Mouse (Mus musculus): Measurements from ENCODE around the gene Ntmt1. TPM values are rescaled to one million over a fixed set of nuclear protein-coding genes. Genes with fewer than 3 reads are reported as not detected.

Gene Ntmt1
- polyA plus RNA-seq, 1 experiment from 2014 or later: 126 TPM

- Histone ChIP-seq H3K4me1 (peaks cover 28% of the 10 kb centered on the region), H3K36me3 (no peaks in the 10 kb centered on the region), H3K27me3 (ENCODE audit: low read depth, poor library complexity, severe bottlenecking) (peaks cover 35% of the 10 kb centered on the region), H3K27ac (replicated peaks) (no peak overlapping the region), H3K4me3 (no peak overlapping the region), H3K9me3 (replicated peaks) (no peaks in the 10 kb centered on the region)
- DNase-seq (ENCODE audit: low spot score): no peak
- WGBS: 88% methylated on average over 9 of the region's 9 CpGs
These were observed 55.9 kb downstream of the Ntmt1 start for GRCm38 (mm10) chr2:30863574-30863973.

DNA sequence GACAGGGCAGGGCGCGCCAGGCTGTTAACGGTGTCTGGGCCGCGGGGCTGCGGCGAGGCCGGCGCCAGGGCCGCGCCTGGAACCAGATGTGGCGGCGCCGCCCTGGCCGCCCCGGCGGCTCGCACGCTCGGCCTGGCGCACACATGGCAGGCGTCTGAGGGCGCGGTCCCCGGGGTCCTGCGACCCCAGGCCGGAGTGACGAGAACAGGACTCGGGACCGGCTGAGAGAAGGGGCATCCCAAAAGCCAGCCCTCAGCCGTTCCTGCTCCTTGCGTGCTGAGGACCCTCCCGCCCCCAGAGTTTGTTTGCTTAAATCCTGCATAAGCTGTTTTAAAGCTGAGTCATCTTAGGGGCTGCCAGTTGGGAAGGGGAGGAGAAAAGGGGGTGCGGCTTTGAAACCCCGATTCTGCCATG, 57.3 kb downstream of the Ntmt1 start:
- no peaks in the 10 kb centered on the region for H3K9me3 ChIP-seq (replicated peaks)
- H3K27ac ChIP-seq (replicated peaks): peak overlapping the region; percentile 75
- H3K36me3 ChIP-seq: no peaks in the 10 kb centered on the region
- H3K4me1 ChIP-seq: peaks cover 26% of the 10 kb centered on the region
- peaks cover 35% of the 10 kb centered on the region for H3K27me3 ChIP-seq (ENCODE audit: low read depth, poor library complexity, severe bottlenecking)
- peak overlapping the region; percentile 52 for H3K4me3 ChIP-seq
- peak; percentile 28 for DNase-seq (ENCODE audit: low spot score)
- 2% methylated on average over 35 of the region's 35 CpGs for WGBS

- no peaks in the 10 kb centered on the region for H3K9me3 ChIP-seq (replicated peaks)
- H3K36me3 ChIP-seq: no peaks in the 10 kb centered on the region
- H3K4me1 ChIP-seq: peaks cover 26% of the 10 kb centered on the region
- peaks cover 35% of the 10 kb centered on the region for H3K27me3 ChIP-seq (ENCODE audit: low read depth, poor library complexity, severe bottlenecking)
- peak overlapping the region; percentile 52 for H3K4me3 ChIP-seq
- DNase-seq (ENCODE audit: low spot score): no peak
- 44% methylated on average over 3 of the region's 3 CpGs for WGBS
- peak overlapping the region; percentile 75; the same call in 1 of the 2 replicates for H3K27ac ChIP-seq (replicated peaks)
These were observed 57.8 kb downstream of the Ntmt1 start for GRCm38 (mm10) chr2:30865426-30865825.

- WGBS: 72% methylated on average over 8 of the region's 8 CpGs
- Histone ChIP-seq H3K4me3 (no peak overlapping the region), H3K4me1 (peaks cover 27% of the 10 kb centered on the region), H3K27ac (replicated peaks) (no peak overlapping the region), H3K9me3 (replicated peaks) (no peaks in the 10 kb centered on the region), H3K36me3 (no peaks in the 10 kb centered on the region), H3K27me3 (ENCODE audit: low read depth, poor library complexity, severe bottlenecking) (0 out of 2 replicates have a peak, but pooled peaks cover 7% of the 10 kb centered on the region)
- DNase-seq (ENCODE audit: low spot score): no peak
These were observed 63.2 kb downstream of the Ntmt1 start for GRCm38 (mm10) chr2:30870863-30871262.

Other genes starting within 250 kb of the Ntmt1 start
- gene Cstad, start 212.8 kb upstream of the Ntmt1 start, polyA plus RNA-seq (2016; fragmentation: Nextera tagmentation; extraction: Ambion mirVana): 0.20 and 0.34 TPM in 2 replicates
- gene 1700001O22Rik, start 4.2 kb upstream of the Ntmt1 start, polyA plus RNA-seq (2016; fragmentation: Nextera tagmentation; extraction: Ambion mirVana): 3.5 and 4.0 TPM in 2 replicates
- gene Asb6, start 22.5 kb downstream of the Ntmt1 start, polyA plus RNA-seq (2016; fragmentation: Nextera tagmentation; extraction: Ambion mirVana): 43.9 and 45.8 TPM in 2 replicates
- gene Prrx2, start 27.1 kb downstream of the Ntmt1 start, polyA plus RNA-seq (2016; fragmentation: Nextera tagmentation; extraction: Ambion mirVana): 22.3 and 29.5 TPM in 2 replicates
- gene Ptges, start 122.0 kb downstream of the Ntmt1 start, polyA plus RNA-seq (2016; fragmentation: Nextera tagmentation; extraction: Ambion mirVana): 5.8 and 9.7 TPM in 2 replicates
- gene Tor1b, start 145.1 kb downstream of the Ntmt1 start, polyA plus RNA-seq (2016; fragmentation: Nextera tagmentation; extraction: Ambion mirVana): 21.9 and 22.4 TPM in 2 replicates
- gene Tor1a, start 160.1 kb downstream of the Ntmt1 start, polyA plus RNA-seq (2016; fragmentation: Nextera tagmentation; extraction: Ambion mirVana): 90.6 and 94.5 TPM in 2 replicates
- 63.3 and 71.9 TPM in 2 replicates for gene BC005624, start 174.4 kb downstream of the Ntmt1 start, polyA plus RNA-seq (2016; fragmentation: Nextera tagmentation; extraction: Ambion mirVana)
- gene Usp20, start 174.5 kb downstream of the Ntmt1 start, polyA plus RNA-seq (2016; fragmentation: Nextera tagmentation; extraction: Ambion mirVana): 19.8 and 27.6 TPM in 2 replicates

All from midbrain, embryonic 10.5 days (tissue).